Mouse (Mus musculus) megakaryocyte, embryonic 14.5 days (primary cell): ENCODE measurements at regions not wholly inside any gene's neighbourhood (a gene's known extent, or its start where the extent isn't known, plus 50 kb on each side); places are given as distances from the start of the nearest gene placed in this dataset.

Source experiments
- H3K27me3 ChIP-seq: replicated peaks from 2 replicates; pipeline ENCODE3; 2012; ENCODE audit warnings: inconsistent platforms
- H3K36me3 ChIP-seq: replicated peaks from 2 replicates; pipeline ENCODE3; 2012; ENCODE audit warnings: low read length, inconsistent platforms, mixed read lengths
- H3K4me1 ChIP-seq: 2 replicates; pipeline ENCODE4 v1.6.1; 2012; ENCODE audit warnings: inconsistent platforms
- H3K4me3 ChIP-seq: replicated peaks from 2 replicates; pipeline ENCODE3; 2012; ENCODE audit warnings: moderate library complexity, mild to moderate bottlenecking, inconsistent platforms
- H3K9me3 ChIP-seq: 2 replicates; pipeline ENCODE4 v1.6.1; 2012; ENCODE audit warnings: inconsistent platforms
- FLI1 ChIP-seq: IDR thresholded peaks from 2 replicates; pipeline ENCODE4 v1.6.1; 2012; ENCODE audit warnings: low read length, inconsistent platforms, mixed read lengths
- GATA1 ChIP-seq: IDR thresholded peaks from 3 replicates; pipeline ENCODE4 v1.6.1; 2012; ENCODE audit warnings: mixed read lengths, low read length, inconsistent platforms, borderline replicate concordance

DNA sequence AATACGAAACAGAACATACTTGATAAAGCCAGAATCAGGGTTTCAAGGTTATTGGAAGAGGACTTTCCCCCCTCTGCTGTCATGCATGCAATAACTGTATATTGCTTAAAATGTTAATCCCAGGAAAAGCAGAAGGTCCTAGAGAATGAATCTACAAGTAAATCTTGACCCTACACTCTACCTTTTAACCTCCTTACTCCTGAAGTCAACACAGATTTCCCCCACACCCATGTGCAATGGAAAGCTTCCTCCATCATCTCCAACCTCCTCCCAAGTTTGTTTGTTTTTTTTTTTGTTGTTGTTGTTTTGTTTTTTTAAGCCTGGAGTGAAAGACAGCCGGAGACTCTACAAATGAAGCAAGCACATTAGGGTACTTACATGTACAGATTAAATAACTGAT, 55.9 kb upstream of the Ifne start:
- Histone ChIP-seq H3K27me3 (no peaks in the 10 kb centered on the region), H3K9me3 (no peaks in the 10 kb centered on the region), H3K36me3 (peaks cover 8% of the 10 kb centered on the region), H3K4me1 (peaks cover 24% of the 10 kb centered on the region), H3K4me3 (peak overlapping the region; percentile 79)
- TF ChIP-seq FLI1 (no peak), GATA1 (no peak)

DNA sequence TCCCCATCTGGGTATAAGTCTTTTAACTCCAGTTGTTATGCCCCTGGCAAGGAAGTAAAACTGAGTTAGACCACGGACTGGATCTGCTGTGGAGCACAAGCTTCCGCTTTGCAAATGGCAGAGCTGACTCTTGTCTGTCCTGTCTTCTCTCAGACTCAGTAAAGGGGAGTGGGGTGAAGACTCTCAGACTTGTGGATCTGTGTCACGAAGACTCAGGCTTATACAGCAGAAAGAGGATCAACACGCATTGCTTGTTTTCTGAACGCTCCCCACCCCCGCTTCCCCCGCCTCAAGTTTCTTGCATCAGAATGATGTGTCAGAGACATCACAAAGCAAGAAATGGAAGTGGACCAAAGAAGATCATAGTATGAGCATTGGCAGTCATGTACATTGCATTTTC, 55.3 kb upstream of the Ifne start:
- Histone ChIP-seq H3K4me3 (peak overlapping the region; percentile 83), H3K4me1 (peaks cover 25% of the 10 kb centered on the region), H3K27me3 (no peaks in the 10 kb centered on the region), H3K9me3 (no peaks in the 10 kb centered on the region), H3K36me3 (peaks cover 8% of the 10 kb centered on the region)
- no peak for TF ChIP-seq GATA1
- TF ChIP-seq FLI1: no peak

DNA sequence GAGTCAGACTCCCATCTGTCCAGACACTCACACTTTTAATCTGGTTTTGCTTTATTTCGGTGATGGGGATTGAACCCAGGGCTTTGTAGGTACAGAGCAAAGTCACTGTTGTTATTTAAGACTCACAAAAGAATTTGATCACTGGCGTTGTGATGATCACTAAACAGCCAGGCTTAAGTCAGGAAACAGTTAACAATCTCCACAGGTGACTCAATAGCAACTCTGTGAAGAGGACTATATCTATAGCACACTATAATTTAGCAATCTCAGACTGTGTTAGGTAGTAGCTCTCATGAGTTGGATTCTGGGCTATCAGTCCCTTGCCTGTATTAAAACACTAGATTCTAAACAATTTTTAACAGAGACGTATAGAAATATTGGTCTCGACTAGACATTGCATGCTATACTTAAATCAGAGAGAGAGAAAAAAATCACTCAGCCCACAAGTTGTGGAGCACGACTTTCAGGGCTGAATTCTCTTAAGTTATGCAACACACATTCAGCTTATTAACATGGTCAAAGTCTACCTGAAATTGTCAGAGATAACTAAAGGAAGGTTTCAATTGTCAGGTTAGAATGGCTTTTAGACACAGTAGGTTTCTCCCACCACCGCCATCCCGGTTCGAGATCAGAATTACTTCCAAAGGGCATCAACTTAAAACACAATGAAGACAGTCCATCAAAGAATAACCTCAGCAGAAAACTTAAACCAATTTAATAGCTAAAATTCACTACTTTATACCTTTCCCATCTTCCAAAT, 54.4 kb upstream of the Ifne start:
- no peak for TF ChIP-seq FLI1
- no peak for TF ChIP-seq GATA1
- Histone ChIP-seq H3K9me3 (no peaks in the 10 kb centered on the region), H3K36me3 (peaks cover 15% of the 10 kb centered on the region), H3K4me1 (peaks cover 32% of the 10 kb centered on the region), H3K27me3 (no peaks in the 10 kb centered on the region), H3K4me3 (peak overlapping the region; percentile 28)

DNA sequence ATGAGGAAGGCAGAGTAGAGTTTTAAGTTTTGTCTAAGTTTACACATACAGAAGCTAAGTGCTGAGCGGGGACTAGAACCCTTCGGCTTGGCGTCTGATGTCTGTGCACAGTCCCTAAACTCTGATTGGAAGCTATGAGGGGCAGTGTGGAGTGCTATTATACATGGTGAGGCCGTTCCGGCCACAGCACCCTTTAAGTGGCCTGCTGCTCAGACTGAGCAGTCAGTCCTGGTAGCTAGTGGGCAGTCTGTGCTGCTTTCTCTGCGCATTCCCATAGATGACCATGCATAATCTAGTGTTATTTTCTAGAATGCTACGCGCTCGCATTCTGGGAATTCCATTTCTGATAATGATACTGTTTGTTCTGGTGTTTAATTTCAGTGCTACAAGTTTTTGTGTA, 51.2 kb upstream of the Ifne start:
- peaks cover 45% of the 10 kb centered on the region for H3K36me3 ChIP-seq
- no peak overlapping the region for H3K4me3 ChIP-seq
- H3K27me3 ChIP-seq: no peaks in the 10 kb centered on the region
- TF ChIP-seq GATA1 (no peak), FLI1 (no peak)
- H3K9me3 ChIP-seq: peaks cover 5% of the 10 kb centered on the region
- H3K4me1 ChIP-seq: peaks cover 35% of the 10 kb centered on the region
